Mouse (Mus musculus): Measurements from ENCODE around the gene Cldn34d. TPM values are rescaled to one million over a fixed set of nuclear protein-coding genes. Genes with fewer than 3 reads are reported as not detected.
A peak's percentile ranks its signal among the peaks of the same experiment; 100 is the strongest.

The Cldn34d gene
- not detected for total RNA-seq (2021)

- intact Hi-C loops (cut with DNase I): no loop called here
- DNase-seq: no peak
Measured at GRCm38 (mm10) chrX:76602824-76603223, at the start of gene Cldn34d. Gene Cldn34d, minus strand, starts transcription at chrX:76602924.

- peak; percentile 7 to 22 for DNase-seq
- intact Hi-C loops (cut with DNase I): no loop called here
Measured at GRCm38 (mm10) chrX:76598459-76599206, 4.1 kb downstream of the Cldn34d start.

Other genes starting within 250 kb of the Cldn34d start
- gene Cldn34b4, start 209.6 kb downstream of the Cldn34d start, total RNA-seq (2021): not detected

All from heart, postnatal 10 days (tissue).